8 mouse cellular contexts compared by ENCODE assay signal in genomic region chr8:84291688-84292087, GRCm38 (mm10). TPM values are rescaled to one million over a fixed set of nuclear protein-coding genes. Genes with fewer than 3 reads are reported as not detected.
A peak's percentile ranks its signal among the peaks of the same experiment; 100 is the strongest.
DNase-seq lines count a peak whose midpoint lies in the region; TF ChIP-seq lines count a peak whose summit lies in the region.
"Had no signal": no experiment of that assay in that cellular context is flagged by ENCODE, and none has a peak within 500 bp of the region (broad histone marks: within the 10 kb centered on the region; RNA-seq: fewer than 3 reads in every experiment).

No protein-coding gene starts in this region.

- TF ChIP-seq POLR2A in olfactory bulb, adult 2 months (IDR thresholded peaks at IDR 0.05; ENCODE audit: insufficient read depth, low read depth, low read length), result no peak

- H3K4me3 ChIP-seq in olfactory bulb, adult 2 months (ENCODE audit: insufficient read depth, low read depth, low read length), result no peak overlapping the region
- H3K4me3 ChIP-seq: hindbrain, embryonic 15.5 days had no signal

- no peak overlapping the region for H3K27ac ChIP-seq in olfactory bulb, adult 2 months (ENCODE audit: insufficient read depth, low read depth, low read length)
- H3K27ac ChIP-seq: hindbrain, embryonic 15.5 days had no signal

- 27% methylated on average over 8 of the region's 8 CpGs for WGBS in olfactory bulb, adult 2 months

- TF ChIP-seq CTCF in olfactory bulb, adult 2 months (IDR thresholded peaks at IDR 0.05; ENCODE audit: insufficient read depth, low read depth, low read length), result peak; percentile 51

- H3K4me1 ChIP-seq in olfactory bulb, adult 2 months (ENCODE audit: control insufficient read depth, insufficient read depth, low read length), result peaks cover 4% of the 10 kb centered on the region; the same call in 1 of the 2 replicates
- H3K4me1 ChIP-seq: hindbrain, embryonic 15.5 days had no signal

- peak; percentile 63 to 68 for DNase-seq in left cerebral cortex, adult 18-20 months (ENCODE audit: low spot score in 2 of 2)
- no peak for DNase-seq in left cerebral cortex, adult 11 months (ENCODE audit: low spot score)
- DNase-seq in ES-CJ7 (ENCODE audit: low read depth, low spot score) (peak; percentile 77), WW6 (ENCODE audit: low read depth, low spot score) (peak; percentile 46)
- peak; percentile 81 to 82 for DNase-seq in cerebellum, postnatal 36 days
- peak; percentile 73 to 79 for DNase-seq in kidney, postnatal 4 days

RNA-seq across cellular contexts. Expression of gene Ccdc130, which starts 21.5 kb away (rescaled TPM):
- total RNA-seq in left cerebral cortex, adult 18-20 months (2021), result 10 to 100 TPM; 21.0 to 23.5 TPM
- not detected in 2 replicates for polyA plus RNA-seq in olfactory bulb, adult 2 months (2012; ENCODE audit: insufficient read depth, insufficient read length, low replicate concordance, missing spikeins)

RNA-seq across cellular contexts. Expression of gene Mri1, which starts 34.6 kb away (rescaled TPM):
- total RNA-seq in left cerebral cortex, adult 18-20 months (2021), result 10 to 100 TPM; 13.2 to 15.6 TPM
- polyA plus RNA-seq in olfactory bulb, adult 2 months (2012; ENCODE audit: insufficient read depth, insufficient read length, low replicate concordance, missing spikeins), result not detected in 2 replicates

RNA-seq across cellular contexts. Expression of gene D8Ertd738e, which starts 42.2 kb away (rescaled TPM):
- total RNA-seq in left cerebral cortex, adult 18-20 months (2021), result 100 to 1,000 TPM; 136 to 146 TPM
- polyA plus RNA-seq in olfactory bulb, adult 2 months (2012; ENCODE audit: insufficient read depth, insufficient read length, low replicate concordance, missing spikeins), result not detected in 2 replicates

RNA-seq across cellular contexts. Expression of gene Zswim4, which starts 54.8 kb away (rescaled TPM):
- 10 to 100 TPM; 16.8 to 19.1 TPM for total RNA-seq in left cerebral cortex, adult 18-20 months (2021)
- 65.7 TPM in 1 of 2 replicates, not detected in the other for polyA plus RNA-seq in olfactory bulb, adult 2 months (2012; ENCODE audit: insufficient read depth, insufficient read length, low replicate concordance, missing spikeins)
